Mouse (Mus musculus) liver, embryonic 11.5 days (tissue): Measurements from ENCODE around the gene Ppm1g. TPM values are rescaled to one million over a fixed set of nuclear protein-coding genes. Genes with fewer than 3 reads are reported as not detected.

Source experiments
- ATAC-seq: fragments of 200-750 bp; cut with Nextera tagmentation; replicated peaks from 2 replicates; pipeline ENCODE4 v1.8.0; 2017; ENCODE audit warnings: moderate number of reproducible peaks, mild to moderate bottlenecking, moderate TSS enrichment, moderate library complexity; ENCODE audit not compliant: low FRiP score
- DNase-seq: peaks from one replicate; pipeline ENCODE4 v3.0.0-alpha.2; 2017; ENCODE audit warnings: low spot score
- H3K27ac ChIP-seq: fragments of 300-500 bp; sonication (generic); 2 replicates; pipeline ENCODE4 v1.5.1; 2014; ENCODE audit warnings: mild to moderate bottlenecking, low read depth, low read length, control low read depth
- H3K27me3 ChIP-seq: fragments of 300-500 bp; sonication (generic); replicated peaks from 2 replicates; pipeline ENCODE4 v1.6.1; 2014; ENCODE audit warnings: low read length, mixed read lengths; ENCODE audit not compliant: control insufficient read depth, insufficient read depth
- H3K36me3 ChIP-seq: fragments of 300-500 bp; sonication (generic); 2 replicates; pipeline ENCODE4 v1.6.1; 2014; ENCODE audit warnings: mild to moderate bottlenecking, low read length, moderate library complexity, mixed read lengths; ENCODE audit not compliant: control insufficient read depth, insufficient read depth
- H3K4me1 ChIP-seq: fragments of 300-500 bp; sonication (generic); replicated peaks from 2 replicates; pipeline ENCODE4 v1.6.1; 2014; ENCODE audit warnings: low read length, mixed read lengths; ENCODE audit not compliant: control insufficient read depth, insufficient read depth
- H3K4me2 ChIP-seq: fragments of 300-500 bp; sonication (generic); 2 replicates; pipeline ENCODE4 v1.6.1; 2014; ENCODE audit warnings: mild to moderate bottlenecking, control low read depth, moderate library complexity
- H3K4me3 ChIP-seq: fragments of 300-500 bp; sonication (generic); 2 replicates; pipeline ENCODE4 v1.5.1; 2014; ENCODE audit warnings: low read depth, low read length, control low read depth
- H3K9ac ChIP-seq: fragments of 300-500 bp; sonication (generic); 2 replicates; pipeline ENCODE4 v1.6.1; 2014; ENCODE audit warnings: low read depth, low read length, control low read depth
- H3K9me3 ChIP-seq: fragments of 300-500 bp; sonication (generic); 2 replicates; pipeline ENCODE4 v1.6.1; 2016; ENCODE audit warnings: low read length, inconsistent platforms, mixed read lengths; ENCODE audit not compliant: control insufficient read depth
- WGBS: fragments of 180-500 bp; shearing (Covaris S2); extraction: QIAGEN DNeasy Blood & Tissue Kit; methylation state at CpG from one replicate; pipeline ENCODE4 v1.1.7; 2014; 5-methylcytosine and 5-hydroxymethylcytosine counted together
- polyA plus RNA-seq: library from polyadenylated mRNA; unstranded; fragments of >200 nt; fragmentation: Nextera tagmentation; extraction: Ambion mirVana; gene quantifications from 2 replicates; pipeline ENCODE4 v1.2.1, GENCODE M21; 2014

The Ppm1g gene
- polyA plus RNA-seq, 1 experiment from 2014 or later = 220 TPM

DNA sequence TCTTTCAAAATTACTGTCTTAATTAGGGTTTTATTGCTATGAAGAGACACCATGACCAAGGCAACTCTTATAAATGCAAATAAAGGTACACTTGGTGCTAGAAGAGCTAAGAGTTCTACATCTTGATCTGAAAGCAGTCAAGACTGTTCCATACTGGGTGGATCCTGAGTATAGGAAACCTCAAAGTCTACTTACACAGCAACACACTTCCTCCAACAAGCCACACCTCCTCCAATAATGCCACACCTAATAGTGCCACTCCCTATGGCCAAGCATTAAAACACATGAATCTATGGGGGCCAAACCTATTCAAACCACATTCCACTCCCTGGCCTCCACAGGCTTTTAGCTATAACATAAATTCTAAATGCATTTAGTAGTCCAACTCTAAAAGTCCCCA, 58.0 kb downstream of the Ppm1g start:
- no peaks in the 10 kb centered on the region for H3K27me3 ChIP-seq
- peaks cover 59% of the 10 kb centered on the region for H3K36me3 ChIP-seq
- peak; percentile 69 for ATAC-seq

DNA sequence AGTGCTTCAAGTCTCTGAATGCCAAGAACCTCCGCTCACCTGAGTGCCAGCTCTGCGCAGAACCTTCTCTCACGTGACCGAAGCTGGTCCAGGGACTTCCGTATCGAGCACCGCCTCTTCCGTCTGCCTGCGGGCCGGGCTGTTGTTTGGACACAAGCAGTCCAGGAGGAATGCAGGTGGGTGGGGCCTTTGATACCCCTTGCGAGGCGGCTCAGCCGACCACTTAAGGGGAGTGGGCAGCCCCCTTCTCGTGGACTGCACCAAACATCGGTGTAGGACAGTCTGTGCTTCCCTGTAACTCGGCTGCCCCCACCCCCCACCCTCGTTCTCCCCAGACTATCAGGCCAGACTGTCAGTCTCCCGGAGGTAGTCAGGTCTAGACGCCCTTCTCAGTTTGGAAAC, 66.3 kb downstream of the Ppm1g start, which contains the start of gene Mpv17:
Gene Mpv17, minus strand, starts transcription at position 100 of the 402 bp plus-strand sequence.
- peak; percentile 92 for ATAC-seq
- H3K36me3 ChIP-seq = peaks cover 21% of the 10 kb centered on the region
- WGBS = under 1% methylated on average over 19 of the region's 19 CpGs

More for the DNA sequence above, 58.0 kb downstream of the Ppm1g start:
- DNase-seq = no peak
- Histone ChIP-seq H3K4me3 (no peak overlapping the region), H3K27ac (no peak overlapping the region), H3K9ac (no peak overlapping the region), H3K9me3 (no peaks in the 10 kb centered on the region), H3K4me2 (no peak overlapping the region), H3K4me1 (no peaks in the 10 kb centered on the region)

DNA sequence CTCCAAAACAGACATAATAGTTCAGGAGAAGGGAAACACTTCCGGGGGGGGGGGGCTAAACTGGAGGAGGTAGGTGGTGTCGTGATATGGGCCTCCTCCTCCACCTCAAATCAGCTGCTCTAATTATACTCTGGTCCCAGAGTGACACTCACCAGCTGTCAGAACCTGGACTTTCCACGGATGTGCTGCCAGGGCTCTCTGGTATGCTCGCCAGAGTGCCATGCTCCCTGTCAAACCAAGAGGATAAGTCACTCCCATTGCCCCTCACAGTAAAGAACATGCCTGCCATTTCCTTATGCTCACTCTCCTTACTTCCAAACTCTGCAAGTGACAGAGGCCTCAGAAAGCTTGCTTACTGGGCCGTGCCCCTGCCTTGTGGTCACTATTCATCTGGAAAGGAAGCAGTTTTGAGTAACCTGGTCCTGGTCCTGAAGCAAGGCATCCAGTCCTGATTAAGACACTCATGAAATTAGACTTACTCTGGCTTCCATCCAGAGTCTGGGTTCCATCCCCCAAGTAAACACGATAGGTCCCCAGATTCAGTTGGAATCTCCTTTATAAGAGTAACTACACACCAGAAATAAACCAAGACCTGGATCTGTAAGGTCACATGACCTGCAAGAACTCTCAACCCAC, 66.9 kb downstream of the Ppm1g start:
- H3K9ac ChIP-seq = peak overlapping the region; percentile 67
- H3K4me2 ChIP-seq = peak overlapping the region; percentile 89
- WGBS = 39% methylated on average over 6 of the region's 6 CpGs
- H3K9me3 ChIP-seq = no peaks in the 10 kb centered on the region
- ATAC-seq = peak; percentile 7; the same call in 1 of the 2 replicates
- H3K27me3 ChIP-seq = no peaks in the 10 kb centered on the region
- no peak for DNase-seq
- peak overlapping the region; percentile 69 for H3K4me3 ChIP-seq
- no peak overlapping the region for H3K27ac ChIP-seq
- peaks cover 3% of the 10 kb centered on the region for H3K4me1 ChIP-seq
- H3K36me3 ChIP-seq = peaks cover 18% of the 10 kb centered on the region

More for the DNA sequence above, 66.3 kb downstream of the Ppm1g start, which contains the start of gene Mpv17:
- Histone ChIP-seq H3K4me2 (peak within 1 kb of the TSS; percentile 89), H3K9ac (peak within 1 kb of the TSS; percentile 67), H3K4me1 (peaks cover 3% of the 10 kb centered on the region), H3K27ac (no peak within 1 kb of the TSS; the same call in 1 of the 2 replicates), H3K4me3 (peak within 1 kb of the TSS; percentile 69), H3K9me3 (no peaks in the 10 kb centered on the region), H3K27me3 (no peaks in the 10 kb centered on the region)
- DNase-seq = peak; percentile 81

Other genes starting within 250 kb of the Ppm1g start
- gene Atraid, start 172.4 kb downstream of the Ppm1g start, polyA plus RNA-seq = 68.5 and 72.4 TPM in 2 replicates
- gene Slc5a6, start 171.8 kb downstream of the Ppm1g start, polyA plus RNA-seq = 9.3 and 10.3 TPM in 2 replicates
- gene Cad, start 165.9 kb downstream of the Ppm1g start, polyA plus RNA-seq = 65.0 and 66.0 TPM in 2 replicates
- not detected in 2 replicates for gene Dnajc5g, start 114.4 kb downstream of the Ppm1g start, polyA plus RNA-seq
- 1.1 and 1.4 TPM in 2 replicates for gene Slc30a3, start 112.5 kb downstream of the Ppm1g start, polyA plus RNA-seq
- 0.43 TPM in 1 of 2 replicates, not detected in the other for gene Trim54, start 104.0 kb downstream of the Ppm1g start, polyA plus RNA-seq
- gene Ucn, start 81.9 kb downstream of the Ppm1g start, polyA plus RNA-seq = not detected in 2 replicates
- 40.9 and 50.4 TPM in 2 replicates for gene Mpv17, start 66.4 kb downstream of the Ppm1g start, polyA plus RNA-seq
- 0.64 and 1.5 TPM in 2 replicates for gene Gm29609, start 40.8 kb downstream of the Ppm1g start, polyA plus RNA-seq
- gene Gtf3c2, start 40.5 kb downstream of the Ppm1g start, polyA plus RNA-seq = 77.2 and 79.5 TPM in 2 replicates
- 87.6 and 94.7 TPM in 2 replicates for gene Snx17, start 27.5 kb downstream of the Ppm1g start, polyA plus RNA-seq
- 93.2 and 98.1 TPM in 2 replicates for gene Eif2b4, start 27.3 kb downstream of the Ppm1g start, polyA plus RNA-seq
- 4.7 and 6.2 TPM in 2 replicates for gene Zfp513, start 18.4 kb downstream of the Ppm1g start, polyA plus RNA-seq
- 95.6 and 98.1 TPM in 2 replicates for gene Nrbp1, start 20.2 kb upstream of the Ppm1g start, polyA plus RNA-seq
- 0.36 TPM in 1 of 2 replicates, not detected in the other for gene Gm9970, start 20.5 kb upstream of the Ppm1g start, polyA plus RNA-seq
- gene Krtcap3, start 31.0 kb upstream of the Ppm1g start, polyA plus RNA-seq = 11.6 and 12.0 TPM in 2 replicates
- gene Ift172, start 70.4 kb upstream of the Ppm1g start, polyA plus RNA-seq = 15.3 and 17.4 TPM in 2 replicates
- gene Fndc4, start 75.4 kb upstream of the Ppm1g start, polyA plus RNA-seq = 24.2 TPM in 2 replicates
- gene Gckr, start 76.8 kb upstream of the Ppm1g start, polyA plus RNA-seq = 11.3 and 12.1 TPM in 2 replicates
- 39.7 and 40.9 TPM in 2 replicates for gene Zfp512, start 231.7 kb upstream of the Ppm1g start, polyA plus RNA-seq